Mouse (Mus musculus): ENCODE measurements around the gene Gm525. TPM values are rescaled to one million over a fixed set of nuclear protein-coding genes. Genes with fewer than 3 reads are reported as not detected.
"Not testable (repeated sequence)": the region's sequence is repeated elsewhere in the genome, so short reads cannot be mapped to it uniquely, and the experiment has no call there.

The Gm525 gene
- polyA plus RNA-seq, 1 experiment from 2014 or later = not detected

GRCm38 (mm10) chr11:89035552-89035951 lies 38.1 kb upstream of the Gm525 start:
- Histone ChIP-seq H3K9ac (ENCODE audit: low read depth, low read length) (no peak overlapping the region), H3K27ac (ENCODE audit: low read depth, low read length) (no peak overlapping the region), H3K4me2 (replicated peaks; ENCODE audit: low read depth, low read length) (no peak overlapping the region), H3K27me3 (ENCODE audit: control insufficient read depth, insufficient read depth, low read length) (no peaks in the 10 kb centered on the region), H3K4me3 (ENCODE audit: low read length) (no peak overlapping the region), H3K4me1 (ENCODE audit: control insufficient read depth, insufficient read depth, low read length) (no peaks in the 10 kb centered on the region), H3K9me3 (ENCODE audit: control insufficient read depth, low read length) (no peaks in the 10 kb centered on the region), H3K36me3 (ENCODE audit: control insufficient read depth, insufficient read depth, low read length) (peaks cover 20% of the 10 kb centered on the region)
- WGBS = 76% methylated on average over 3 of the region's 3 CpGs
- ATAC-seq (ENCODE audit: low FRiP score, low TSS enrichment) = no peak

- no peak for ATAC-seq (ENCODE audit: low FRiP score, low TSS enrichment)
Measured at GRCm38 (mm10) chr11:89038496-89038895, 35.1 kb upstream of the Gm525 start.

GRCm38 (mm10) chr11:89039325-89039724 lies 34.3 kb upstream of the Gm525 start:
- no peak for ATAC-seq (ENCODE audit: low FRiP score, low TSS enrichment)
- Histone ChIP-seq H3K4me1 (ENCODE audit: control insufficient read depth, insufficient read depth, low read length) (no peaks in the 10 kb centered on the region), H3K9me3 (ENCODE audit: control insufficient read depth, low read length) (no peaks in the 10 kb centered on the region), H3K27ac (ENCODE audit: low read depth, low read length) (no peak overlapping the region), H3K9ac (ENCODE audit: low read depth, low read length) (no peak overlapping the region), H3K4me3 (ENCODE audit: low read length) (no peak overlapping the region), H3K4me2 (replicated peaks; ENCODE audit: low read depth, low read length) (no peak overlapping the region), H3K36me3 (ENCODE audit: control insufficient read depth, insufficient read depth, low read length) (peaks cover 50% of the 10 kb centered on the region), H3K27me3 (ENCODE audit: control insufficient read depth, insufficient read depth, low read length) (no peaks in the 10 kb centered on the region)
- WGBS = 26% methylated on average over 3 of the region's 3 CpGs

More at GRCm38 (mm10) chr11:89038496-89038895, 35.1 kb upstream of the Gm525 start:
- Histone ChIP-seq H3K4me1 (ENCODE audit: control insufficient read depth, insufficient read depth, low read length) (no peaks in the 10 kb centered on the region), H3K9me3 (ENCODE audit: control insufficient read depth, low read length) (no peaks in the 10 kb centered on the region), H3K9ac (ENCODE audit: low read depth, low read length) (no peak overlapping the region), H3K4me2 (replicated peaks; ENCODE audit: low read depth, low read length) (no peak overlapping the region), H3K36me3 (ENCODE audit: control insufficient read depth, insufficient read depth, low read length) (peaks cover 45% of the 10 kb centered on the region), H3K27me3 (ENCODE audit: control insufficient read depth, insufficient read depth, low read length) (no peaks in the 10 kb centered on the region), H3K27ac (ENCODE audit: low read depth, low read length) (no peak overlapping the region), H3K4me3 (ENCODE audit: low read length) (no peak overlapping the region)
- WGBS = 90% methylated on average over 6 of the region's 6 CpGs

GRCm38 (mm10) chr11:89041073-89041472 lies 32.6 kb upstream of the Gm525 start:
- H3K27ac ChIP-seq (ENCODE audit: low read depth, low read length); ATAC-seq (ENCODE audit: low FRiP score, low TSS enrichment): not testable (repeated sequence)
- H3K36me3 ChIP-seq (ENCODE audit: control insufficient read depth, insufficient read depth, low read length) = peaks cover 61% of the 10 kb centered on the region

GRCm38 (mm10) chr11:89043046-89043445 lies 30.6 kb upstream of the Gm525 start:
- H3K4me1 ChIP-seq (ENCODE audit: control insufficient read depth, insufficient read depth, low read length) = no peaks in the 10 kb centered on the region
- H3K4me3 ChIP-seq (ENCODE audit: low read length) = no peak overlapping the region
- H3K27me3 ChIP-seq (ENCODE audit: control insufficient read depth, insufficient read depth, low read length) = no peaks in the 10 kb centered on the region
- H3K4me2 ChIP-seq (replicated peaks; ENCODE audit: low read depth, low read length) = no peak overlapping the region
- H3K9ac ChIP-seq (ENCODE audit: low read depth, low read length) = no peak overlapping the region
- 90% methylated on average over 7 of the region's 7 CpGs for WGBS
- peaks cover 68% of the 10 kb centered on the region for H3K36me3 ChIP-seq (ENCODE audit: control insufficient read depth, insufficient read depth, low read length)
- no peaks in the 10 kb centered on the region for H3K9me3 ChIP-seq (ENCODE audit: control insufficient read depth, low read length)
- no peak for ATAC-seq (ENCODE audit: low FRiP score, low TSS enrichment)
- H3K27ac ChIP-seq (ENCODE audit: low read depth, low read length) = no peak overlapping the region

More at GRCm38 (mm10) chr11:89041073-89041472, 32.6 kb upstream of the Gm525 start:
- not testable (repeated sequence) for H3K27me3 ChIP-seq (ENCODE audit: control insufficient read depth, insufficient read depth, low read length); H3K4me2 ChIP-seq (replicated peaks; ENCODE audit: low read depth, low read length); H3K4me3 ChIP-seq (ENCODE audit: low read length); H3K9ac ChIP-seq (ENCODE audit: low read depth, low read length); H3K4me1 ChIP-seq (ENCODE audit: control insufficient read depth, insufficient read depth, low read length); H3K9me3 ChIP-seq (ENCODE audit: control insufficient read depth, low read length)
- WGBS = 91% methylated on average over 6 of the region's 7 CpGs

GRCm38 (mm10) chr11:89045501-89045900 lies 28.1 kb upstream of the Gm525 start:
- H3K27me3 ChIP-seq (ENCODE audit: control insufficient read depth, insufficient read depth, low read length); ATAC-seq (ENCODE audit: low FRiP score, low TSS enrichment): not testable (repeated sequence)

GRCm38 (mm10) chr11:89046021-89046420 lies 27.6 kb upstream of the Gm525 start:
- no peak overlapping the region for H3K4me3 ChIP-seq (ENCODE audit: low read length)
- no peaks in the 10 kb centered on the region for H3K27me3 ChIP-seq (ENCODE audit: control insufficient read depth, insufficient read depth, low read length)
- no peak overlapping the region for H3K9ac ChIP-seq (ENCODE audit: low read depth, low read length)
- H3K27ac ChIP-seq (ENCODE audit: low read depth, low read length) = no peak overlapping the region
- no peak overlapping the region for H3K4me2 ChIP-seq (replicated peaks; ENCODE audit: low read depth, low read length)
- 96% methylated on average over 3 of the region's 3 CpGs for WGBS
- no peaks in the 10 kb centered on the region for H3K9me3 ChIP-seq (ENCODE audit: control insufficient read depth, low read length)
- H3K4me1 ChIP-seq (ENCODE audit: control insufficient read depth, insufficient read depth, low read length) = no peaks in the 10 kb centered on the region
- peaks cover 74% of the 10 kb centered on the region for H3K36me3 ChIP-seq (ENCODE audit: control insufficient read depth, insufficient read depth, low read length)
- no peak for ATAC-seq (ENCODE audit: low FRiP score, low TSS enrichment)

More at GRCm38 (mm10) chr11:89045501-89045900, 28.1 kb upstream of the Gm525 start:
- not testable (repeated sequence) for H3K4me1 ChIP-seq (ENCODE audit: control insufficient read depth, insufficient read depth, low read length); H3K9me3 ChIP-seq (ENCODE audit: control insufficient read depth, low read length); H3K4me2 ChIP-seq (replicated peaks; ENCODE audit: low read depth, low read length); H3K9ac ChIP-seq (ENCODE audit: low read depth, low read length); H3K4me3 ChIP-seq (ENCODE audit: low read length); H3K27ac ChIP-seq (ENCODE audit: low read depth, low read length)
- peaks cover 73% of the 10 kb centered on the region for H3K36me3 ChIP-seq (ENCODE audit: control insufficient read depth, insufficient read depth, low read length)
- WGBS = 97% methylated on average over 3 of the region's 3 CpGs

GRCm38 (mm10) chr11:89051767-89052166 lies 21.9 kb upstream of the Gm525 start:
- H3K9me3 ChIP-seq (ENCODE audit: control insufficient read depth, low read length) = no peaks in the 10 kb centered on the region
- no peak overlapping the region for H3K4me3 ChIP-seq (ENCODE audit: low read length)
- H3K27me3 ChIP-seq (ENCODE audit: control insufficient read depth, insufficient read depth, low read length) = no peaks in the 10 kb centered on the region
- H3K36me3 ChIP-seq (ENCODE audit: control insufficient read depth, insufficient read depth, low read length) = peaks cover 44% of the 10 kb centered on the region
- WGBS = 86% methylated on average over 6 of the region's 6 CpGs
- no peak overlapping the region for H3K4me2 ChIP-seq (replicated peaks; ENCODE audit: low read depth, low read length)
- H3K9ac ChIP-seq (ENCODE audit: low read depth, low read length) = no peak overlapping the region
- H3K27ac ChIP-seq (ENCODE audit: low read depth, low read length) = no peak overlapping the region
- H3K4me1 ChIP-seq (ENCODE audit: control insufficient read depth, insufficient read depth, low read length) = no peaks in the 10 kb centered on the region
- no peak for ATAC-seq (ENCODE audit: low FRiP score, low TSS enrichment)

- H3K4me2 ChIP-seq (replicated peaks; ENCODE audit: low read depth, low read length) = no peak overlapping the region
- H3K4me3 ChIP-seq (ENCODE audit: low read length) = no peak overlapping the region
- no peak for ATAC-seq (ENCODE audit: low FRiP score, low TSS enrichment)
- peaks cover 12% of the 10 kb centered on the region for H3K36me3 ChIP-seq (ENCODE audit: control insufficient read depth, insufficient read depth, low read length)
- H3K4me1 ChIP-seq (ENCODE audit: control insufficient read depth, insufficient read depth, low read length) = peaks cover 14% of the 10 kb centered on the region
- 84% methylated on average over 13 of the region's 13 CpGs for WGBS
- H3K27me3 ChIP-seq (ENCODE audit: control insufficient read depth, insufficient read depth, low read length) = no peaks in the 10 kb centered on the region
- no peaks in the 10 kb centered on the region for H3K9me3 ChIP-seq (ENCODE audit: control insufficient read depth, low read length)
- H3K9ac ChIP-seq (ENCODE audit: low read depth, low read length) = no peak overlapping the region
- H3K27ac ChIP-seq (ENCODE audit: low read depth, low read length) = no peak overlapping the region
Measured at GRCm38 (mm10) chr11:89055931-89056690, 17.5 kb upstream of the Gm525 start.

All from kidney, embryonic 14.5 days (tissue).